Mouse (Mus musculus): Measurements from ENCODE around the gene Ufsp1.
"Not testable (repeated sequence)": the region's sequence is repeated elsewhere in the genome, so short reads cannot be mapped to it uniquely, and the experiment has no call there.

Ufsp1 gene

DNA sequence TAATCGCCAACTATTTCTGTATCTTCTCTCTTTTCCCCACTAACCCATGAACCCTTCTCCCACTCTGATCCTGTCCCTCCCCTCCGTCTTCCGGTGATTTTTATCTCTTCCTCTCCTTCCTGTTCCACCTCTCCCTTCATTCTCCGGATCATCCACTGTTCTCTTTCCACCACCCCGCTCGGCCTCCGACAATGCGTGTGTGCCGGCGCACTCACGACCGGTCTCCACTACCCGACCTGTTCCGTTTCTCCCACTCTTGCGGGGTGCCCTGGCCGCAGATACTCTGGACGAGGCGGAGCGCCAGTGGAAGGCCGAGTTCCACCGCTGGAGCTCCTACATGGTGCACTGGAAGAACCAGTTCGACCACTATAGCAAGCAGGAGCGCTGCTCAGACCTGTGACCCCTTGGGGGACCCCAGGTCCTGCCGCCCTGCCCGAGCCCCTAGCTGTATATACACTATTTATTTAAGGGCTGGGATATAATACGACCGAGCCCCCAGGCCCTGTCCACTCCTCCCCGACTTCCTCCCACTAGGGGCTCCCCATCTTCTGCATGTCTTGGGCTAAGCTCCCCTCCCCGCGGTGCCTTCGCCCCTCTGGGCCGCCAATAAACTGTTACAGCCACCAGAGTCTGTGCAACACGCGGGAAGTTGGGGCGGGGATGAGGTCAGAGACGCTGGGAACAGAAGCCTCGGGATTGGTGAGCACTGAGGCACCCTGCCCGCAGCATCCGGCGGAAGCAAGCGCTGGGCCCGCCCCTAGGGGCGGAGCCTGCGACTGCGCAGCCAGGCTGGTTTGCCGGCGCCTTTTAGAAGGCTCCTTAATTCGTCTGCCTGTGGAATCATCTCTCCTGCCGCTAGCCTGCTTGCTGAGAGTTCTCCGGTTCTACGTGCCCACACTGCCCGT lies at the start of gene Ufsp1:
Ufsp1 (plus strand) TSS at position 791 of the 905 bp plus-strand sequence.
- DNase-seq (ENCODE audit: low spot score) = peak; percentile 95

- no peak for DNase-seq (ENCODE audit: low spot score)
These were observed 30.3 kb upstream of the Ufsp1 start for GRCm38 (mm10) chr5:137263897-137264720.

- no peak for DNase-seq (ENCODE audit: low spot score)
These were observed 29.6 kb upstream of the Ufsp1 start for GRCm38 (mm10) chr5:137264787-137265186.

DNA sequence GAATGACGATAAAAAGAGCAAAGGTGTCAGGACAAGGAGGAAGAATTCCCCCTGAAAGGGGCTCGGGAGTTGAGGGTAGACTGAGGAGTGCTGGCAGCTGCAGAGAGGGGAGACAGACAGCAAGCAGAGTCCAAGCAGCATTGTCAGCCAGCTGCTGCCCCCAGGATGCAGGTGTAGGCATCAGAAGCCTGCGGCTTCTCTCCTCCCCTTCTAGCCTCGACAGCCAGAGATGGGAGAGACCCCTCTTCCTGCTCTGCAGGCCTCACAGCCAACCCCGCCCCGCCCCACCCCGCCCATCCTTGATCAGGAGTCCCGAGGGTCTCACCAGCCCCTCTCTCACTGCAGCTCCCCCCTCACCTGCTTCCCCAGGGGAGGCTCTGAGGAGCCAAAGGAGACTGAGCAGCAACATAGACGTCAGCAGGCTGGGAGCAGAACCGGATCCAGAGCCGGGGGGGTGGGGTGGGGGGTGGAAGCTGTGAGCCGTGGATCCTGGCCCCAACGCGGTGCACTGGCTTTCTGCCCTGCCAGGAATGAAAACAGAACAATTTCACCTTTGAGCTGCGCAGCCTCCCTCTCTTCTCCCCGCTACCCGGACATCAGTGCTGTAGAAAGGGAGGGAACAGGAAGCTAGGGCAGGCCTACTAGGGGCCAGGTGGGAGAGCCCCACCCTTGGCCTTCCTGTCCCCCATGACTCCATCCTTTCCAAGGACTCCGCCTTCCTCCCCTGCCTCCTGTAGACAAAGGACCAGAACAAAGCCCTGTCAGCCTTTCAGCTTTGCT lies 26.1 kb upstream of the Ufsp1 start:
- no peak for DNase-seq (ENCODE audit: low spot score)

GRCm38 (mm10) chr5:137277360-137278342 lies 16.8 kb upstream of the Ufsp1 start:
- DNase-seq (ENCODE audit: low spot score) = no peak

DNA sequence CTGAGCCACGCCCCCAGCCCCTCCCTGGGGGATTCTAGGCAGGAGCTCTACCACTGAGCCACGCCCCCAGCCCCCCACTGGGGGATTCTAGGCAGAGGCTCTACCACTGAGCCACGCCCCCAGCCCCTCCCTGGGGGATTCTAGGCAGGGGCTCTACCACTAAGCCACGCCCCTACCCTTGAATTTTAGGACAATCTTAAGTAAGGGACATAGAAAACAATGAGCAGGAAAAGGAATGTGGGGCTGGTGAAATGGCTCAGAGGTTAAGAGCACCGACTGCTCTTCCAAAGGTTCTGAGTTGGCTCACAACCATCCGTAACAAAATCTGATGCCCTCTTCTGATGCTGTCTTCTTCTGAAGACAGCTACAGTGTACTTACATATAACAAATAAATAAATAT lies 10.0 kb upstream of the Ufsp1 start:
- not testable (repeated sequence) for DNase-seq (ENCODE audit: low spot score)

DNA sequence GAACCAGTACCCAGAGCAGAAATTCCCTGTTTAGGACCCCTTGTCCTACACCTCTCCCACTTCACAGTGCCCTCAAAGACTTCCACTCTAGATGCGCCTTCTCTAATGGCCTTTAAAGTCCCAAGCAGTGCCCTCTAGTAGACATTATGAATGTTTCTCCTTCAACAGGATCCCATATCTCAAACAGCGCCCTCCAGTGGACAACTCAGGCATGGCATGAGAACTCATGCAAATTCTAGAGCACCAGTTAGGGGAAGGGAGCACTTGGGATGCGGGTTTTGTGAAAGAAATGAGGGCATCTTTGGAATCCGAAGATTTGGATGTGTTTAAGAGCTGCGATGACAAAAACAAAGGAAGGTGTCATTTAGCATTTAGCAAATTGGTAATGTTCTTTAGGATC lies 9.4 kb upstream of the Ufsp1 start:
- DNase-seq (ENCODE audit: low spot score) = peak; percentile 65

DNA sequence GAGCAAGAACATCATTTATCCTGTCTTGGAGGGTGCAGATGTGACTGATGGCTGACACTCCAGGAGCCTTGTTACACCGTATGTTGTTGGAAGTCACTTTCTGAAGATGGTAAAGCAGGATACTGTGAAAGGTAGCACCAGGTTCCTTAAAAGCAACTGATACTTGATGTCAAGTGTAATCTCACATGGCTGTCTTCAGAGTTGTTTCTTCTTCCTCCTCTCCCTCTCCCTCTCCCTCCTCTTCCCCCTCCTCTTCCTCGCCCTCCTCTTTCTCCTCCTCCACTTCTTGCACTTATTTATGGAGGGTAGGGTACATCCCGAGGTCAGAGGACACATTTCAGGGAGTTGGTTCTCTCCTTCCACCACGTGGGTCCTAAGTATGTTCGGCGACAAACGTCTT lies 8.4 kb upstream of the Ufsp1 start:
- no peak for DNase-seq (ENCODE audit: low spot score)

DNA sequence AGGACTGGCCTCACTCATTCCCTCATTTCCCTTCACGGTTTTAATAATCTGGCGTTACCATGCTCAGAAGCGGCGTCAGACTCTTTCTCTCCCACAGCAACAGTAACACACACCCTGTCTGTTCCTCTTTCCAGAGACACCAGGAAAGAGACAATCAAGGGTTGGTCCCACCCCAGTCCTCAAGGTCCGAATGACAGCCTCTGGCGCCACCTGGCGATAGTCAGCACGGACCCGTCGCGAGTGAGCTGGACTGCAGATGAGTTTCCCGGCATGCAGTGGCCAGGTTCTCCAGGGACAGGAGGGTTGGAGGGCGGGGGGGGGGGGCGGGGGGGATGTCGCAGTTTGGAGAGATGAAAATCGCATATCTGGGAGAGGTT lies 7.8 kb upstream of the Ufsp1 start:
- DNase-seq (ENCODE audit: low spot score) = peak; percentile 79

DNA sequence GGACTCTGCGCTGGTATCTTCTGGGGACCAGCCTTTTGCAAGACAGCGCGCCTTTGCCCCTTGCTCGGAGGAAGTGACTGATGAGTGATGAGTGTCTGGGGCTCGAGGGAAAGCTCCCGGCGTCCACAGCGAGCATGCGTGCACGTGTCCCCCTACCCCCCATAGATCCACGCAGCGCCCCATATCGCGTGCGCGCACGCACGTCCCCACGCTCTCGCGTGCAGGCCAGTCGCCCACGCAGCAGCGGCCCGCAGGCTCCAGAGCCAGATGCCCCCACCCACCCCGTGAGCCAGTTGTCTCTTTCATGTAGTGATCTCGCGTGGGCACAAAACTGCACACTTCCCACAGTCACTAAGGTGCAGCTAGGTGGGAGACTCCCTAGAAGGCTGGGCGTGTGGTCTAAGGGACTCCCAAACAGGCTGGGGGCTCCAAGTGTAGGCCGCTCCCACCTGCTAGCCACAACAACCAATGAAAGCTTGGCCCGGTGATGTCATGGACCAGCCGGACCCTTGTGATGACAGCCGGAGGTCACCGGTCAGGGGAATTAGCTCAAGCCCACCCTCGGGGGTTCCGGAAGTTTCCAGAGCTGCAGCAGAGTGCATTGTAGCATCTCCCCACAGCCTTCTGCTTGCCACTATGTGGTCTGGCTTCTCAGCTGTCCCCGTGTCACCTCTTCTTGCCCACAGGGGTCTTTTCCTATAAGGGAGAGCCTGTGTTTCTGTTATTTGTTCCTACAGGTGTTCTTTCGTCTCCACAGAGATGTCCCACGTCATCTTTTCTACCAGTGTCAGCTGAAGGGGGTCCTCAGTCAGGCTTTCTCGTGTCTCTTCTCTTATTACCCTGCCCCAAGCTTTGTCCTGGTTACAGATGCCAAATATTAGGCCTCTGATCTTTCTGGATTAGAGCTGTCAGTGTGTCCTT lies 7.1 kb upstream of the Ufsp1 start, which contains the start of gene Ache:
Ache (plus strand) TSS at position 488 of the 921 bp plus-strand sequence.
- DNase-seq (ENCODE audit: low spot score) = no peak

- no peak for DNase-seq (ENCODE audit: low spot score)
These were observed 6.3 kb upstream of the Ufsp1 start for GRCm38 (mm10) chr5:137287953-137288743.

DNA sequence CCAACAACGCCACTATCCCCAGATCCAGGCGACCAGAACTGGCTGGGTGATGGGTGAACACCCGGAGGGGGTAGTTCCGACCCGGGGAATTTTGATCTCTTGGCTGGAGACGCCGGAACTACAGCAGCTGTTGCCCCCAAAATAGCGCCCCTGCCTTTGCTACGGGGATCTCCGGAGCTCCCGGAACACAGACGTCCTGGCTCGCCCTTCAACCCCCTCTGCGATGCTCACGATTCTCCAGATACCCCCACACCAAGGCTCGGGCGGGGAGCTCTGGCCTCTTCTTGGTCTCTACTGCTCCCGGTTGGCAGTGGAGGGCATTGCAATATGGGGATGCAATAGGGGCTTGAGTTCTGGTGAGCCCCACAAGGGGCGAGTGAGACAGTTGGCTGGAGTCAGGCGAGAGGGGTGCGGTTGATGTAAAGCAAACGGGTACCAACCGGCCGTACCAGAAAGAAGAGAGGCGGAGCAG lies 5.4 kb upstream of the Ufsp1 start:
- no peak for DNase-seq (ENCODE audit: low spot score)

GRCm38 (mm10) chr5:137289591-137290365 lies 4.7 kb upstream of the Ufsp1 start:
- no peak for DNase-seq (ENCODE audit: low spot score)

GRCm38 (mm10) chr5:137290677-137291076 lies 3.8 kb upstream of the Ufsp1 start:
- no peak for DNase-seq (ENCODE audit: low spot score)

DNA sequence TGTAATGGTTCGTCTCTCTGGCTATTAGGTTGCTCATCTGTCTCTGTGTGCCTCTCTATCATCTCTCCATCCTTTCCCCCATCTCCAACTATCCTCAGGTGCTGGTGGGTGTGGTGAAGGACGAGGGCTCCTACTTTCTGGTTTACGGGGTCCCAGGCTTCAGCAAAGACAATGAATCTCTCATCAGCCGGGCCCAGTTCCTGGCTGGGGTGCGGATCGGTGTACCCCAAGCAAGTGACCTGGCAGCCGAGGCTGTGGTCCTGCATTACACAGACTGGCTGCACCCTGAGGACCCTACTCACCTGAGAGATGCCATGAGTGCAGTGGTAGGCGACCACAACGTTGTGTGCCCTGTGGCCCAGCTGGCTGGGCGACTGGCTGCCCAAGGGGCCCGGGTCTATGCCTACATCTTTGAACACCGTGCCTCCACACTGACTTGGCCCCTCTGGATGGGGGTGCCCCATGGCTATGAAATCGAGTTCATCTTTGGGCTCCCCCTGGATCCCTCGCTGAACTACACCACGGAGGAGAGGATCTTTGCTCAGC lies 3.0 kb upstream of the Ufsp1 start:
- DNase-seq (ENCODE audit: low spot score) = no peak

GRCm38 (mm10) chr5:137293282-137293681 lies 1.1 kb upstream of the Ufsp1 start:
- DNase-seq (ENCODE audit: low spot score) = peak; percentile 64

- DNase-seq (ENCODE audit: low spot score) = no peak
These were observed 290 bp downstream of the Ufsp1 start for GRCm38 (mm10) chr5:137294744-137295093.

GRCm38 (mm10) chr5:137295296-137295695 lies 867 bp downstream of the Ufsp1 start:
- DNase-seq (ENCODE audit: low spot score) = no peak

All from adipocyte (in vitro differentiated cells).